Mouse (Mus musculus): ENCODE data around the gene Nanos2.

- TF ChIP-seq CTCF (IDR thresholded peaks at IDR 0.05; ENCODE audit: low read depth), result no peak
- no peak for TF ChIP-seq EP300 (IDR thresholded peaks at IDR 0.05; ENCODE audit: low read depth)
These were observed 23.8 kb upstream of the Nanos2 start for GRCm38 (mm10) chr7:18963294-18963843.
